Mouse (Mus musculus) brain, embryonic 14.5 days (tissue): ENCODE data around the gene Chd6.

Experiments
- CTCF ChIP-seq: fragments of 200-500 bp; IDR thresholded peaks from 2 replicates; pipeline ENCODE4 v1.5.1; 2012; ENCODE audit warnings: inconsistent platforms, mild to moderate bottlenecking, moderate library complexity, borderline replicate concordance; ENCODE audit not compliant: insufficient read depth, insufficient read length; ENCODE audit errors: extremely low read depth
- POLR2A ChIP-seq: fragments of 200-500 bp; IDR thresholded peaks from 2 replicates; pipeline ENCODE4 v1.6.1; 2012; ENCODE audit warnings: mild to moderate bottlenecking, inconsistent platforms, borderline replicate concordance; ENCODE audit not compliant: poor library complexity, insufficient read depth, insufficient read length, severe bottlenecking; ENCODE audit errors: extremely low read depth

DNA sequence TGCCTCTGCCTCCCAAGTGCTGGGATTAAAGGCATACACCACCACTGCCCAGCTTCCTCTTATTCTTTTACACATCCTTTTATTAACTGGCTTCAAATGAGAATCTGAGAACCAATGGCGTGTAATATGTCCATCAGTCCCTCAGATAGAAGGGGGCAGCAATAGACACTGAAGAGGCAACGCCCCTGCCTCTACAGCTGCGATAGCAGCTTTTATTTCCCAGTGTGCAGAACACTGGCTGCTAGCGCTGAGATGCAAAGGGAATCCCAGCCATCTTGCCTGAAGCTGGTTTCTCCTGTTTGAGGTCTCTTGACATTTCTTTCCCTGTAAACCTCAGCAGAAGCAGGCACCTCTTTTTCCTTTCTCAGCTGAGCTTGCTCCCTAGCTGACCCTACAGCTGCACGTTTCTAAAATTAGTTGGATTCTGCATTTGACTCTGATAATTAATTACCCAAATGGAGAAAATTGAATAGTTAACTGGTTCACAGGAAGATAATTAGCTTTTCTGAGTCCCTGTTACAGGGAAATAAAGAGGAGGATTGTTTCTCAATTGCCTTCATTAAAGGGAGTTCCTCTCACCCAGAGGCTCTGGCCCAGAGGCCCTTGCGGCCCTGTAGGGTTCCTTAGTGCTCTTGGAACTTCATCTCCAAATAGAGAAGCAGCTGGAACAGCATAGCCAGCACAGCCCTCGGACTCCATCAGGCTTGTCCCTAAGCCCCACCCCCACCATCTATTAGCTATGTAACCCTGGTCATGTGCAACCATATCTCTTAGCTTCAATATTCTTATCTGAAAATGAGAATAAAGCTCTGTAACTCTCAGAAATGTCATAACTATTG, 41.3 kb upstream of the Chd6 start:
- TF ChIP-seq POLR2A (no peak), CTCF (no peak)
